Mouse (Mus musculus): ENCODE measurements at regions not wholly inside any gene's neighbourhood (a gene's known extent, or its start where the extent isn't known, plus 50 kb on each side); places are given as distances from the start of the nearest gene placed in this dataset.

DNA sequence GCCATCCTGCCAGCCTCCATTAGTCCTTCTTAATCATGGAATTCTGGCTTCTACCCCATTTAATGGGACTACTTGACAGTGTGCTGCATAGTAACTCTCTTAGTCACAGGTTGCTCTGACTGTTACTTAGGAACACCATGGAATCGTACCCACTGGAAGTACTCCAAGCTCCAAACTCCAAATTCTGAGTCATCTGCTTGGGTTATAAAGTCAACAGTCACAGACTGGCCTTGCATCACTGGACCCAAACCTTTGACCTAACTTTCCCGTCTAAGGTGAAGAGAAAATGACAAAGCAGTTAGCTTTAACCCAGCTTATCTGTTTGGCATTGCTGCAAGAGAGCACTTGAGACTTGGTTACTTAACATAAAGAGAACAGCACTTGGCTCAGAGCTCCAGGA is 126.9 kb downstream of the Zfp365 start:
- ATAC-seq (ENCODE audit: low FRiP score): no peak
- WGBS: 89% methylated on average over 2 of the region's 2 CpGs
- H3K4me3 ChIP-seq (replicated peaks; ENCODE audit: low read length): no peak overlapping the region
- no peak overlapping the region for H3K27ac ChIP-seq
- H3K27me3 ChIP-seq (ENCODE audit: control insufficient read depth, insufficient read depth, low read length): no peaks in the 10 kb centered on the region
- no peaks in the 10 kb centered on the region for H3K4me1 ChIP-seq (replicated peaks; ENCODE audit: control insufficient read depth, insufficient read depth, low read length)
- no peak overlapping the region for H3K9ac ChIP-seq
- H3K36me3 ChIP-seq (replicated peaks; ENCODE audit: control insufficient read depth, insufficient read depth): no peaks in the 10 kb centered on the region
- no peak for DNase-seq (ENCODE audit: low spot score)
- no peak overlapping the region for H3K4me2 ChIP-seq (replicated peaks)
- H3K9me3 ChIP-seq (ENCODE audit: control insufficient read depth, low read length): no peaks in the 10 kb centered on the region

DNA sequence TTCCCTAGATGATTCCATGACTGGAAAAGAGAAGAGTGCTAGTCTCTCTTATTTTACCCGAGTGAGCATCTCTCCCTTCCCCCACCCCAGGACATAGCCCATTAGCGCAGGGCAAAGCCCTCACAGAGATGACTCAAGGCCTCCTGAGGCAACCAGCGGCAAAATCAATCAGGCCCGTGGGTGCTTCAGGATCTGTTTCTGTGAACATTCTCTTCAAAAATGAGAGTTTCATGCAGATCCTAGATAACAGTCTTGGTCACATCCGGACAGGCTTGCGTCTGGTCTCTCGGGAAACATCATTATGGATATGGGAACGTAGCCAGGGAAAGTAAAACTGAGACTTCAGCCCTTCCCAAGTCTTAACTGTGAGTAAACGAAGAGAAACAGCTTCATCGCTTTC is 134.1 kb downstream of the Zfp365 start:
- H3K9ac ChIP-seq: no peak overlapping the region
- 90% methylated on average over 10 of the region's 10 CpGs for WGBS
- H3K9me3 ChIP-seq (ENCODE audit: control insufficient read depth, low read length): no peaks in the 10 kb centered on the region
- H3K36me3 ChIP-seq (replicated peaks; ENCODE audit: control insufficient read depth, insufficient read depth): no peaks in the 10 kb centered on the region
- DNase-seq (ENCODE audit: low spot score): no peak
- no peak overlapping the region for H3K4me2 ChIP-seq (replicated peaks)
- no peak overlapping the region for H3K4me3 ChIP-seq (replicated peaks; ENCODE audit: low read length)
- H3K27ac ChIP-seq: no peak overlapping the region
- no peak for ATAC-seq (ENCODE audit: low FRiP score)
- H3K27me3 ChIP-seq (ENCODE audit: control insufficient read depth, insufficient read depth, low read length): no peaks in the 10 kb centered on the region
- H3K4me1 ChIP-seq (replicated peaks; ENCODE audit: control insufficient read depth, insufficient read depth, low read length): no peaks in the 10 kb centered on the region

DNA sequence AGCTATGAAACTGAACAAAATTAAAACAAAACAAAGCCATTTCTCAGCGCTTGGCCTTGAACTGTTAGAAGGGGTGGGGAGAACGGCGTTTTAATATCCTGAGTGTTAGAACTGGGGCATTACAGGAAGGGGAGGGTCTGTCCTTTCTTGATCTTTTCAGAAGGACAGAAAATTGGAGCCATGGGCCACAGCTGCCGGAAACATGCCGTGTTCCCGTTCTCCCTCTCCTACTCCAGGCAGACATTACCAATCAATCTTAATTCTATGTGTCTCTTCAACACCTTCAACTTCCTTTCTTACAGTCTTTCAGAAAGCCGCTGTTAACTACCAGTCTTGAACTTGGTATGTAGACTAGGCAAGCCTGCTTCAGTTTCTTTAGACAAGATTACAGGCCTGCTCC is 134.7 kb downstream of the Zfp365 start:
- ATAC-seq (ENCODE audit: low FRiP score): no peak
- no peak for DNase-seq (ENCODE audit: low spot score)
- Histone ChIP-seq H3K36me3 (replicated peaks; ENCODE audit: control insufficient read depth, insufficient read depth) (no peaks in the 10 kb centered on the region), H3K9ac (no peak overlapping the region), H3K27me3 (ENCODE audit: control insufficient read depth, insufficient read depth, low read length) (no peaks in the 10 kb centered on the region), H3K9me3 (ENCODE audit: control insufficient read depth, low read length) (no peaks in the 10 kb centered on the region), H3K4me3 (replicated peaks; ENCODE audit: low read length) (no peak overlapping the region), H3K4me1 (replicated peaks; ENCODE audit: control insufficient read depth, insufficient read depth, low read length) (no peaks in the 10 kb centered on the region), H3K27ac (no peak overlapping the region), H3K4me2 (replicated peaks) (no peak overlapping the region)
- WGBS: 96% methylated on average over 7 of the region's 7 CpGs

DNA sequence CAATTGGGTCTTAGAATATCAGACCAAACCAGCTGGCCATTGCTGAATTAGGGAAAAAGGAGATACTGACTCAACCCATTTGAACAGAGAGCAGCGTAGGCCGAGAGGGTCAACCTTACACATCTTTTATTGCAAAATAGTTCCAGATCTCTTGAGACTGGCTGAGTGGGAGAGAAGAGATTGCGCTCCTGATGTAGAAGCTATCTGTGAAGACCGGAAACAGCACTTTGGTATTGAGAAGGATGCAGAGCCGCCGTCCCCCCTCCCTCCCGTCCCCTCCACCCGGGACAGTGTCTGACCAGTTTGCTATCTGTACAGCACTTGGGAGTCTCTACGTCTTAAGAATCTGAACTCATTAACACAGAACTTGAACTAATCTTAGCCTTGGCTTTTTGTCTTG is 135.6 kb downstream of the Zfp365 start:
- WGBS: 95% methylated on average over 9 of the region's 9 CpGs
- Histone ChIP-seq H3K9ac (no peak overlapping the region), H3K27me3 (ENCODE audit: control insufficient read depth, insufficient read depth, low read length) (no peaks in the 10 kb centered on the region), H3K36me3 (replicated peaks; ENCODE audit: control insufficient read depth, insufficient read depth) (no peaks in the 10 kb centered on the region), H3K4me3 (replicated peaks; ENCODE audit: low read length) (no peak overlapping the region), H3K4me1 (replicated peaks; ENCODE audit: control insufficient read depth, insufficient read depth, low read length) (no peaks in the 10 kb centered on the region), H3K27ac (no peak overlapping the region), H3K4me2 (replicated peaks) (no peak overlapping the region), H3K9me3 (ENCODE audit: control insufficient read depth, low read length) (no peaks in the 10 kb centered on the region)
- ATAC-seq (ENCODE audit: low FRiP score) (no peak), DNase-seq (ENCODE audit: low spot score) (no peak)

DNA sequence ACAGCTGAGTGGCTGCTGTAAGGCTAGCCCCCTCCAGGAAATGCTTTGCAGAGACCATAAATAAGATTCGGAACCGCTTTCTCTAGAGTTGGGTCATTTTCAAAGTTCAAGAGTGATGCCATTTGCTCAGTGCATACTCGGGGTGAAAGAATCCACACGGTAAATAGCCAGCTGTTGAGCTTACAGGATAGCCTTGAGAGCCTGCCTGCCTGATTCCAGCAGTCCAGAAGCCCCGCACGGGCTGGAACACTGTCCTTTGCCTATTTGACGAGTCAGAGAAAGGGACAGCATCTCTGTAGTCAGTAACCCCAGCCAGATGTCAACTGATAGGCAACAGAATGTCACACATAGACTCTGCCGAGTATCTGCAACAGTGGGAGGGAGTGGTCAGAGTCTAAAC is 140.7 kb downstream of the Zfp365 start:
- Histone ChIP-seq H3K4me1 (replicated peaks; ENCODE audit: control insufficient read depth, insufficient read depth, low read length) (no peaks in the 10 kb centered on the region), H3K9ac (no peak overlapping the region), H3K27me3 (ENCODE audit: control insufficient read depth, insufficient read depth, low read length) (no peaks in the 10 kb centered on the region), H3K4me2 (replicated peaks) (no peak overlapping the region), H3K4me3 (replicated peaks; ENCODE audit: low read length) (no peak overlapping the region), H3K9me3 (ENCODE audit: control insufficient read depth, low read length) (no peaks in the 10 kb centered on the region), H3K36me3 (replicated peaks; ENCODE audit: control insufficient read depth, insufficient read depth) (no peaks in the 10 kb centered on the region), H3K27ac (no peak overlapping the region)
- 88% methylated on average over 8 of the region's 8 CpGs for WGBS
- no peak for ATAC-seq (ENCODE audit: low FRiP score)
- no peak for DNase-seq (ENCODE audit: low spot score)

DNA sequence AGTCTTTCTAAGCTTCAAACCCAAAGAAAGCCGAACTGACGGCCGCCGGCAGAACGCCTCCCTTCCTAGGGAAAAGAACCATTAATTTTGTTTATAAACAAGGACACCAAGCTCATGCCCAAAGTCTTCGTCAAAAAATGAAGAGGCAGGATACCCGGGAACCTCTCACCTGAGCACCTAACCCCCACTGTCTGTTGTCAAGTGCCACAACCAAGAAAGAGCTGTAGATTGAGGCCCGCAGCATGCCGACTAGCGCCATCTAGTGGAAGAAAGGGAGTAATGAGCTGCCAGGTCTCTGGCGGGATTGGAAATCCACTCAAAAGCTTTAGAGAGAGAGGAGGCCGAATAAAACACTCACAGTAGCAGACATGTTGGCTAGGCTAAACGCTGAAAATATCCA is 146.4 kb downstream of the Zfp365 start:
- WGBS: 39% methylated on average over 13 of the region's 13 CpGs
- Histone ChIP-seq H3K27ac (no peak overlapping the region), H3K4me1 (replicated peaks; ENCODE audit: control insufficient read depth, insufficient read depth, low read length) (no peaks in the 10 kb centered on the region), H3K36me3 (replicated peaks; ENCODE audit: control insufficient read depth, insufficient read depth) (no peaks in the 10 kb centered on the region), H3K4me2 (replicated peaks) (no peak overlapping the region), H3K4me3 (replicated peaks; ENCODE audit: low read length) (no peak overlapping the region), H3K27me3 (ENCODE audit: control insufficient read depth, insufficient read depth, low read length) (no peaks in the 10 kb centered on the region), H3K9ac (no peak overlapping the region), H3K9me3 (ENCODE audit: control insufficient read depth, low read length) (no peaks in the 10 kb centered on the region)
- no peak for ATAC-seq (ENCODE audit: low FRiP score)
- DNase-seq (ENCODE audit: low spot score): peak; percentile 78

DNA sequence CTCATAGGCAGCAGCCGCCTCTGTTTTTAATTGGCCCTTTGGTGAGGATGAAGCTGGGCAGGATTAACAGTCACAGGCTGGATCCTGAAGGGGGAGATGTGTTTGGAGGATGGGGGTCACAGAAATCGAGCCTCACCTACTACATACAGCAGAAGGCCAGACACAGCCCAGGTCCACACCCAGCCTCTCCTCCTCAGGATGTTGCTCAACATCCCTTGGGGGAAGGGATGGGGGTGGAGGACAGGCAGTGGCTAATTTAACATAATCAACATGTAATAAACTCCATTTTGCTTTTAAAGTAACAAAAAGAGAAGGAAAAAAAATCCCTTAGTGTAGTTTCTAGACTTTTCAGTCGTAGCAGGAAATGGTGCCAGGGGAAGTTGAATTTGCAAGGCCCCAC is 152.0 kb downstream of the Zfp365 start:
- 66% methylated on average over 3 of the region's 3 CpGs for WGBS
- no peak overlapping the region for H3K4me3 ChIP-seq (replicated peaks; ENCODE audit: low read length)
- no peak for ATAC-seq (ENCODE audit: low FRiP score)

DNA sequence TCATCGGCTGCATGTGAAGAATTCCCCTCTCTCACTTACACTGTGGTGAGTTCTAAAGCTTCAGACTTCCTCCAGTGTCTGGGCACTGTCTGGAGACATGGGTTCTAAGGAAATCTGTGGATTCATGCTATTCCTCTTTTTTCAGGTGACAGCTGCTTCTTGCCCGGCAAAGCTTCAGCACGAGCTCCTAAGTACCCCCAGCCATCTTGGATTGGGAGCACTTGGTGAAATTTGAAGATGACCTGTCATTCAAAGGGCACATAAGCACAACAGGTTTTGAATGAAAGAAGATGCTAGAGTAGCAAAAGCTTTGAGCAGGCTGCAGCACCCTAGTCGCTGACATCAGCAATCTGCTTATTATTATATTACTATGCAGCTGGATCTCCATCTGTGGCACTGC is 164.3 kb downstream of the Zfp365 start:
- ATAC-seq (ENCODE audit: low FRiP score) (no peak), DNase-seq (ENCODE audit: low spot score) (no peak)
- H3K9ac ChIP-seq: no peak overlapping the region
- WGBS: 85% methylated on average over 4 of the region's 4 CpGs
- H3K9me3 ChIP-seq (ENCODE audit: control insufficient read depth, low read length): no peaks in the 10 kb centered on the region
- H3K4me3 ChIP-seq (replicated peaks; ENCODE audit: low read length): no peak overlapping the region
- no peaks in the 10 kb centered on the region for H3K36me3 ChIP-seq (replicated peaks; ENCODE audit: control insufficient read depth, insufficient read depth)
- no peaks in the 10 kb centered on the region for H3K27me3 ChIP-seq (ENCODE audit: control insufficient read depth, insufficient read depth, low read length)
- H3K4me2 ChIP-seq (replicated peaks): no peak overlapping the region
- no peak overlapping the region for H3K27ac ChIP-seq
- no peaks in the 10 kb centered on the region for H3K4me1 ChIP-seq (replicated peaks; ENCODE audit: control insufficient read depth, insufficient read depth, low read length)

More for the DNA sequence above, 152.0 kb downstream of the Zfp365 start:
- Histone ChIP-seq H3K27ac (no peak overlapping the region), H3K4me1 (replicated peaks; ENCODE audit: control insufficient read depth, insufficient read depth, low read length) (no peaks in the 10 kb centered on the region), H3K9me3 (ENCODE audit: control insufficient read depth, low read length) (no peaks in the 10 kb centered on the region), H3K9ac (no peak overlapping the region), H3K4me2 (replicated peaks) (no peak overlapping the region), H3K36me3 (replicated peaks; ENCODE audit: control insufficient read depth, insufficient read depth) (no peaks in the 10 kb centered on the region), H3K27me3 (ENCODE audit: control insufficient read depth, insufficient read depth, low read length) (no peaks in the 10 kb centered on the region)
- DNase-seq (ENCODE audit: low spot score): no peak

DNA sequence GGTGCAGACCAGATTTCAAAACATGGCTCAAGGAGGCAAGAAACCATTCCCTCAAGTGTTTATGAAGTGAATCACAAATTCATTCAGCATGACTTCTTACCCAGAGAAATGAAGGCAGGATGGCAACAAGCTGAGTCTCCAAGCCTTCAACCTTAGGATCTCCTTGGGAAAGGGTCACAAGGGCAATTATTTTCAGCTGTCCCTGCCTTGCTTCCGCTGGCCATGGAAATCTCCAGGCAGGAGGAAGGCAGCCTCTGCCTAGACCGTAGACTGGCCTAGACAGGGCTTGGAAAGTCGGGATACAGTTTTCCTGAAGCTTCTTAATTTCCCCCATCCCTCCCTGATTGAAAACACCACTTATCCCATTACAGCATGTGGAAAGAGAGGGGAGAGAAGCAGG is 165.0 kb downstream of the Zfp365 start:
- Histone ChIP-seq H3K9me3 (ENCODE audit: control insufficient read depth, low read length) (no peaks in the 10 kb centered on the region), H3K9ac (no peak overlapping the region), H3K4me1 (replicated peaks; ENCODE audit: control insufficient read depth, insufficient read depth, low read length) (no peaks in the 10 kb centered on the region), H3K4me2 (replicated peaks) (no peak overlapping the region), H3K4me3 (replicated peaks; ENCODE audit: low read length) (no peak overlapping the region), H3K27ac (no peak overlapping the region), H3K27me3 (ENCODE audit: control insufficient read depth, insufficient read depth, low read length) (no peaks in the 10 kb centered on the region), H3K36me3 (replicated peaks; ENCODE audit: control insufficient read depth, insufficient read depth) (no peaks in the 10 kb centered on the region)
- no peak for DNase-seq (ENCODE audit: low spot score)
- 77% methylated on average over 3 of the region's 3 CpGs for WGBS
- no peak for ATAC-seq (ENCODE audit: low FRiP score)

DNA sequence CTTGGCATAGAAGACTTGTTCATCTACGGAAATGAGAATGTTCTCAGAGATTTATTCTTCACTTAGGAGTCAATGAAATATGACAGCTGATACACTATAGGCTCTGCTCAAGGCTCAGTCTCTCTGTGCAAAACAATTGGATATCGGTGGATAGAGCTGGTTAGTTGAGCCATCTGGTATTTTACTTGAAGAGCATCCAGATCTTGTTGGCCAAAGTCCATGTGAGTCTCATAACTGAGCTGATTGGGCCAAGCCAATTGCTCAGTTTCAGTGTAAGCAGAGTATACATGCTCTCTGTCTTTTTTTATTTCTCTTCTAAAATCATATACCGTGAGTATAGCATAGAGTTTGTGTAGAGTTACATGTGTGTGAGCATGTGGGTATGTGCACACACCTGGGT is 166.3 kb downstream of the Zfp365 start:
- WGBS: 86% methylated on average over 3 of the region's 3 CpGs

More for the DNA sequence above, 166.3 kb downstream of the Zfp365 start:
- Histone ChIP-seq H3K36me3 (replicated peaks; ENCODE audit: control insufficient read depth, insufficient read depth) (no peaks in the 10 kb centered on the region), H3K4me3 (replicated peaks; ENCODE audit: low read length) (no peak overlapping the region), H3K27me3 (ENCODE audit: control insufficient read depth, insufficient read depth, low read length) (no peaks in the 10 kb centered on the region), H3K4me2 (replicated peaks) (no peak overlapping the region), H3K9ac (no peak overlapping the region), H3K9me3 (ENCODE audit: control insufficient read depth, low read length) (no peaks in the 10 kb centered on the region), H3K27ac (no peak overlapping the region), H3K4me1 (replicated peaks; ENCODE audit: control insufficient read depth, insufficient read depth, low read length) (no peaks in the 10 kb centered on the region)
- ATAC-seq (ENCODE audit: low FRiP score): no peak
- DNase-seq (ENCODE audit: low spot score): no peak
